Mouse (Mus musculus): ENCODE data around the gene Prmt1. TPM values are rescaled to one million over a fixed set of nuclear protein-coding genes. Genes with fewer than 3 reads are reported as not detected.

Prmt1 gene
- polyA plus RNA-seq, 1 experiment from 2014 or later = 332 TPM

GRCm38 (mm10) chr7:45015957-45016612, 29.7 kb upstream of the Prmt1 start, which contains the start of gene Scaf1:
Scaf1 (minus strand) TSS chr7:45016363.
- peaks cover 9% of the 10 kb centered on the region for H3K4me1 ChIP-seq (ENCODE audit: control insufficient read depth, insufficient read depth, low read length)
- under 1% methylated on average over 49 of the region's 69 CpGs for WGBS
- ATAC-seq (ENCODE audit: insufficient number of reproducible peaks, low FRiP score, low TSS enrichment, low read depth) = peak; percentile 89
- DNase-seq (ENCODE audit: low spot score) = peak; percentile 100
- peak within 1 kb of the TSS; percentile 89 for H3K4me2 ChIP-seq (ENCODE audit: low read depth, severe bottlenecking)
- no peaks in the 10 kb centered on the region for H3K27me3 ChIP-seq (ENCODE audit: control insufficient read depth, insufficient read depth, low read length)
- peak within 1 kb of the TSS; percentile 93 for H3K4me3 ChIP-seq (ENCODE audit: low read depth, low read length)
- peaks cover 14% of the 10 kb centered on the region; the same call in 1 of the 2 replicates for H3K36me3 ChIP-seq (ENCODE audit: control insufficient read depth, insufficient read depth, low read length)
- peak within 1 kb of the TSS; percentile 66 for H3K27ac ChIP-seq (replicated peaks; ENCODE audit: low read depth, low read length)
- peak within 1 kb of the TSS; percentile 98 for H3K9ac ChIP-seq (ENCODE audit: low read length)
- no peaks in the 10 kb centered on the region for H3K9me3 ChIP-seq (ENCODE audit: control insufficient read depth, low read length)

DNA sequence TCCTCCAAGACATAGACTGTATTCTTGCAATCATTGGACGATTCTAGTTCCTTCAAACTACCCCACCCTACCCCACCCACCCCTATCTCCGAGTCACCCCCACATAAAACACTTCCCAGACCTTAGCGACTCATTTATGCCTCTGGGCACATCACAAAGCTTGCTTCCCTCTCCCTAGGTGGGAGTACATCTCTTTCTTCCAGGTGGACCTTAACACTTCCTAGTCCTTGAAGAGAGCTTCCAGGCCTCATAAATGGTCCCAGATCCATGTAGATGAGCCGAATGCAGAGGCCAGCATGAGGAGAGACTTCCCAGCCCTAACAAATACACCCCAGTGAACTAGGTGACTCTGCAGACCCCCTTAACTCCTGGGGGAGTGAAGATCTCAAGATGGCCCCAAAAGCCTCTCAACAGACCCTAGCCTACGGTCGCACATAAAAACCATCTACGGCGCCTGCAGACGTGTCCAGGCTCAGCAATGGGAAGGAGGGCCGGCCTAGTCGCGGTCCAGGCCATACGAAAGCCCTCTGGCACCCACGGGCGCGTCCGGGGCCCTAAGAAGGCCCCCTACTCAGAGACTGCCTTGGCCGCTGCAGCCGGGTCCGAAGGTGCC, 29.1 kb upstream of the Prmt1 start:
- peak overlapping the region; percentile 61; the same call in 1 of the 2 replicates for H3K27ac ChIP-seq (replicated peaks; ENCODE audit: low read depth, low read length)
- H3K4me2 ChIP-seq (ENCODE audit: low read depth, severe bottlenecking) = peak overlapping the region; percentile 83
- under 1% methylated on average over 20 of the region's 20 CpGs for WGBS
- peak overlapping the region; percentile 98 for H3K9ac ChIP-seq (ENCODE audit: low read length)
- H3K9me3 ChIP-seq (ENCODE audit: control insufficient read depth, low read length) = no peaks in the 10 kb centered on the region
- DNase-seq (ENCODE audit: low spot score) (no peak), ATAC-seq (ENCODE audit: insufficient number of reproducible peaks, low FRiP score, low TSS enrichment, low read depth) (no peak; the same call in 1 of the 2 replicates)
- no peaks in the 10 kb centered on the region for H3K27me3 ChIP-seq (ENCODE audit: control insufficient read depth, insufficient read depth, low read length)
- H3K36me3 ChIP-seq (ENCODE audit: control insufficient read depth, insufficient read depth, low read length) = peaks cover 18% of the 10 kb centered on the region
- peaks cover 9% of the 10 kb centered on the region for H3K4me1 ChIP-seq (ENCODE audit: control insufficient read depth, insufficient read depth, low read length)
- H3K4me3 ChIP-seq (ENCODE audit: low read depth, low read length) = peak overlapping the region; percentile 93

- H3K4me1 ChIP-seq (ENCODE audit: control insufficient read depth, insufficient read depth, low read length) = peaks cover 9% of the 10 kb centered on the region
- peaks cover 23% of the 10 kb centered on the region for H3K36me3 ChIP-seq (ENCODE audit: control insufficient read depth, insufficient read depth, low read length)
- H3K9me3 ChIP-seq (ENCODE audit: control insufficient read depth, low read length) = no peaks in the 10 kb centered on the region
- H3K4me2 ChIP-seq (ENCODE audit: low read depth, severe bottlenecking) = no peak overlapping the region; the same call in 1 of the 2 replicates
- H3K9ac ChIP-seq (ENCODE audit: low read length) = no peak overlapping the region
- no peaks in the 10 kb centered on the region for H3K27me3 ChIP-seq (ENCODE audit: control insufficient read depth, insufficient read depth, low read length)
- H3K4me3 ChIP-seq (ENCODE audit: low read depth, low read length) = no peak overlapping the region
- ATAC-seq (ENCODE audit: insufficient number of reproducible peaks, low FRiP score, low TSS enrichment, low read depth) (no peak), DNase-seq (ENCODE audit: low spot score) (no peak)
- no peak overlapping the region for H3K27ac ChIP-seq (replicated peaks; ENCODE audit: low read depth, low read length)
- 92% methylated on average over 3 of the region's 3 CpGs for WGBS
These were observed 27.7 kb upstream of the Prmt1 start for GRCm38 (mm10) chr7:45014096-45014451.

DNA sequence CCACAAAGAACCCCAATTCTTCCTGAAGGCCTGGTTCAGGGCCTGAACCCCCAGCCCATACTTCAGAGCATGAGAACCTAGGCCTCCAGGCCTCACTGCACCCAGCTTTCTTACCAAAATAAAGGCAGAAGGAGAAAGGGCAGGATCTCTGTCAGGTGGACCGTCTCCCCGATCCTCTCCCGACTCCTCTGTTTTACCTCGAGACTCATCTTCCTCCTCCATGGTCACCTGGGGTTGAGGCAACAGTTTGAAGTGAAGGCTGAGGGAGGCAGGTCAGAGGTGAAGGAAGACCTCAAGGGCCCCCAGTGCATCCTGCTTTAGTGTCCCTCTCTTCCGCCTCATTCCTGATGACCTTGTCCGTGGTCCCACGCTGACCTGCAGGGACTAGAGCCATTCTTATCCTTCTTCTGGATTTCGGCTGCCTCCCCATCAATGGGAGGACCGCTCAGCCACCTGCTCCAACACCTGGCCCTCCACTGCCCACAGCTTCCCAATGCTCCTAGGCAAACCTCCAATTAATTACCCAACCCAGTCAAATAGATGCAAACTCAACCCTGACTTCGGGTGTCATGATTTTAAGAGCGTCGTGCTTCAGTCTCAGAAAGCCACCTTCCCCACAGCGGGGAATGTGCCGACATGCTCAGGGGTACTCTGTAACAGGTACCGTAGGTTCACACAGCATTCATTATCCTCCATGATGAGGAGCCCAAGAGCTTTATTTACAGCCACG, 27.2 kb upstream of the Prmt1 start:
- Histone ChIP-seq H3K4me1 (ENCODE audit: control insufficient read depth, insufficient read depth, low read length) (peaks cover 9% of the 10 kb centered on the region), H3K4me3 (ENCODE audit: low read depth, low read length) (no peak overlapping the region; the same call in 1 of the 2 replicates), H3K27ac (replicated peaks; ENCODE audit: low read depth, low read length) (no peak overlapping the region), H3K9ac (ENCODE audit: low read length) (no peak overlapping the region), H3K9me3 (ENCODE audit: control insufficient read depth, low read length) (no peaks in the 10 kb centered on the region), H3K36me3 (ENCODE audit: control insufficient read depth, insufficient read depth, low read length) (peaks cover 25% of the 10 kb centered on the region), H3K4me2 (ENCODE audit: low read depth, severe bottlenecking) (no peak overlapping the region), H3K27me3 (ENCODE audit: control insufficient read depth, insufficient read depth, low read length) (no peaks in the 10 kb centered on the region)
- WGBS = 96% methylated on average over 16 of the region's 16 CpGs
- DNase-seq (ENCODE audit: low spot score) (no peak), ATAC-seq (ENCODE audit: insufficient number of reproducible peaks, low FRiP score, low TSS enrichment, low read depth) (no peak)

DNA sequence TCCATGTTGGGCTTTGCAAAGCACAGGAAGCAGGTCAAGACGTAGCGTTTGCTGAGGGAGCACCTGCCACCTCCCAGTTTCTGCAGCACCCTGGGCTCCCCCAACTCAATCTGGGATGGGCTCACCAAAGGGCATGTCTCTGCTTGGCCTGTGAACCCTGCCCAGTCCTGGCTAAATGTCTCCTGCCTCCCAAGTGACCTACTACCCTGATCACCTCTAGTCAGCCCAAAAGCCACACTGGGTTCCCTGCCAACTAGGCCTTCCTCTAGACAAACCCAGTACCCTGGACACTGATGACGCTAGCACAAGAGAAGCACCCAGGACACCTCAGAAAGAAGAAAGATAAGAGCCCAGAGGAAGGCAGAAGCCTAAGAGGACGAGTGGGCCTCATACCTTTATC, 26.5 kb upstream of the Prmt1 start:
- Histone ChIP-seq H3K27ac (replicated peaks; ENCODE audit: low read depth, low read length) (no peak overlapping the region), H3K36me3 (ENCODE audit: control insufficient read depth, insufficient read depth, low read length) (peaks cover 31% of the 10 kb centered on the region), H3K27me3 (ENCODE audit: control insufficient read depth, insufficient read depth, low read length) (no peaks in the 10 kb centered on the region), H3K9me3 (ENCODE audit: control insufficient read depth, low read length) (no peaks in the 10 kb centered on the region), H3K9ac (ENCODE audit: low read length) (no peak overlapping the region), H3K4me3 (ENCODE audit: low read depth, low read length) (no peak overlapping the region; the same call in 1 of the 2 replicates), H3K4me1 (ENCODE audit: control insufficient read depth, insufficient read depth, low read length) (peaks cover 6% of the 10 kb centered on the region), H3K4me2 (ENCODE audit: low read depth, severe bottlenecking) (no peak overlapping the region)
- no peak for ATAC-seq (ENCODE audit: insufficient number of reproducible peaks, low FRiP score, low TSS enrichment, low read depth)
- no peak for DNase-seq (ENCODE audit: low spot score)
- WGBS = 86% methylated on average over 4 of the region's 4 CpGs

DNA sequence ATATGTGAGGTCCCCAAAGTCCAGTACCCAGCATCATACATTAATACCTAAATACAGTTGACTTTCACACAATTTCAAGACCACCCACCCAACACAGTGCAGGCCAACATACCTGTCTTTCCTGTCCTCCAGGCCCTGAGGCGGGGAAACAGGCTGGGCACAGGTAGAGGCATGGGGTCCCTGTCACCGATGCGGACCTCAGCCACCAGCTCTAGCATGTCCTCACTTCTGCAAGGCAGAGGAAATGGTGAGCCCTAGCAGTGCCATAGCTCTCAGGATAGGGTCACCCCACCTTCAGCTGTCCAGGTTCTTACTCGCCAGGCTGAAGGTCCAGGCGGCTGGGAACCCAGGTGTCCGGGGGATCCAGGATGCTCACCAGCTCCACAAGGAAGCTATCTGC, 25.6 kb upstream of the Prmt1 start:
- WGBS = 95% methylated on average over 6 of the region's 6 CpGs
- no peak overlapping the region for H3K4me3 ChIP-seq (ENCODE audit: low read depth, low read length)
- ATAC-seq (ENCODE audit: insufficient number of reproducible peaks, low FRiP score, low TSS enrichment, low read depth) = no peak

GRCm38 (mm10) chr7:45008411-45008810, 22.0 kb upstream of the Prmt1 start:
- 96% methylated on average over 19 of the region's 19 CpGs for WGBS
- no peaks in the 10 kb centered on the region for H3K27me3 ChIP-seq (ENCODE audit: control insufficient read depth, insufficient read depth, low read length)
- no peak overlapping the region for H3K9ac ChIP-seq (ENCODE audit: low read length)
- ATAC-seq (ENCODE audit: insufficient number of reproducible peaks, low FRiP score, low TSS enrichment, low read depth) = no peak
- peaks cover 64% of the 10 kb centered on the region for H3K36me3 ChIP-seq (ENCODE audit: control insufficient read depth, insufficient read depth, low read length)
- H3K27ac ChIP-seq (replicated peaks; ENCODE audit: low read depth, low read length) = no peak overlapping the region
- DNase-seq (ENCODE audit: low spot score) = no peak
- H3K4me1 ChIP-seq (ENCODE audit: control insufficient read depth, insufficient read depth, low read length) = no peaks in the 10 kb centered on the region
- H3K9me3 ChIP-seq (ENCODE audit: control insufficient read depth, low read length) = no peaks in the 10 kb centered on the region
- H3K4me3 ChIP-seq (ENCODE audit: low read depth, low read length) = no peak overlapping the region
- H3K4me2 ChIP-seq (ENCODE audit: low read depth, severe bottlenecking) = no peak overlapping the region

More for the DNA sequence above, 25.6 kb upstream of the Prmt1 start:
- Histone ChIP-seq H3K9me3 (ENCODE audit: control insufficient read depth, low read length) (no peaks in the 10 kb centered on the region), H3K36me3 (ENCODE audit: control insufficient read depth, insufficient read depth, low read length) (peaks cover 40% of the 10 kb centered on the region), H3K9ac (ENCODE audit: low read length) (no peak overlapping the region), H3K4me1 (ENCODE audit: control insufficient read depth, insufficient read depth, low read length) (peaks cover 6% of the 10 kb centered on the region), H3K27me3 (ENCODE audit: control insufficient read depth, insufficient read depth, low read length) (no peaks in the 10 kb centered on the region), H3K4me2 (ENCODE audit: low read depth, severe bottlenecking) (no peak overlapping the region), H3K27ac (replicated peaks; ENCODE audit: low read depth, low read length) (no peak overlapping the region)
- no peak for DNase-seq (ENCODE audit: low spot score)

DNA sequence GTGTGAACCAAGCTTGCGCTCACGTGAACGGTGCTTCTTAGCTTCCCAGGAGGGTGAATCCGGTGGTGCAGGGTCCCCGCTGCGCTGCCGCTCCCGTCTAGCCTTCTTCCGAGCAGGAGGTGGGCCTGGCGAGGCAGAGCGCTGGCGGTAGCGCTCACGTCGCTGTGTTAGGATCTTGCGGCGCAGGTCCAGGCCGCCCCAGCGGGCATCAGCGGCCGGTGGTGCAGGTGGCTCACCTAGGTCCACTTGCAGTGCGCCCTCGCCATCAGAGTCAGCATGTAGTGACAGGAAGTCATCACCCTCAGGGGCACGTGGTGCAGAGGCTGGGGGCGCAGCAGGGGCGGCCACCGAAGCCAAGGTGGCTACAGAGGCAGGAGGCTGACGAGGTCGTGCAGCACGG, 21.5 kb upstream of the Prmt1 start:
- peaks cover 69% of the 10 kb centered on the region for H3K36me3 ChIP-seq (ENCODE audit: control insufficient read depth, insufficient read depth, low read length)
- no peak overlapping the region; the same call in 1 of the 2 replicates for H3K4me3 ChIP-seq (ENCODE audit: low read depth, low read length)
- no peak for DNase-seq (ENCODE audit: low spot score)
- no peak for ATAC-seq (ENCODE audit: insufficient number of reproducible peaks, low FRiP score, low TSS enrichment, low read depth)
- H3K4me1 ChIP-seq (ENCODE audit: control insufficient read depth, insufficient read depth, low read length) = no peaks in the 10 kb centered on the region
- H3K4me2 ChIP-seq (ENCODE audit: low read depth, severe bottlenecking) = no peak overlapping the region
- no peaks in the 10 kb centered on the region for H3K9me3 ChIP-seq (ENCODE audit: control insufficient read depth, low read length)
- no peak overlapping the region for H3K27ac ChIP-seq (replicated peaks; ENCODE audit: low read depth, low read length)
- H3K9ac ChIP-seq (ENCODE audit: low read length) = no peak overlapping the region
- no peaks in the 10 kb centered on the region for H3K27me3 ChIP-seq (ENCODE audit: control insufficient read depth, insufficient read depth, low read length)
- 95% methylated on average over 30 of the region's 30 CpGs for WGBS
